Mouse (Mus musculus) embryo, embryonic 9.5 days (tissue): ENCODE results near the gene 2700049A03Rik.

Experiments used
- DNase-seq: peaks from one replicate; pipeline ENCODE4 v3.0.0-alpha.2; 2017; ENCODE audit errors: extremely low spot score

Gene 2700049A03Rik

GRCm38 (mm10) chr12:71264211-71264610, 127.6 kb downstream of the 2700049A03Rik start:
- DNase-seq: no peak

DNA sequence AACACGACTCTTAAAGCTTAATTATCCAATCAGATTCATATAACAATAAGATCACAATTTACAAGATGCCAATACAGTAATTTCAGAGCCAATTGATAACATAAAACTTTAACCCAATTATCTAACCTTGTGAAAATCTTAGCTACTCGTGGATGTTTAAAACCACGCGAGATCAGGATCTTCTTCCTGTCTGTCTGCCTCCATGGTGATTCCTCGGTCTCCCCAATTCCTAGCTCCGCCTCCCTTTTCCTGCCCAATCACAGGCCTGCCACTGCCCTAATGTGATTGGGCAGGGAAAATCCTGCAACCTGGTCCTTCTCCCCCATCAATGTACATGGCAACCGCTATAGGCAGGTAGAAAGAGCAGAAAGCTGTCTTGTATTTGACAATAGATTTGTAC, 132.7 kb downstream of the 2700049A03Rik start:
- DNase-seq: no peak

DNA sequence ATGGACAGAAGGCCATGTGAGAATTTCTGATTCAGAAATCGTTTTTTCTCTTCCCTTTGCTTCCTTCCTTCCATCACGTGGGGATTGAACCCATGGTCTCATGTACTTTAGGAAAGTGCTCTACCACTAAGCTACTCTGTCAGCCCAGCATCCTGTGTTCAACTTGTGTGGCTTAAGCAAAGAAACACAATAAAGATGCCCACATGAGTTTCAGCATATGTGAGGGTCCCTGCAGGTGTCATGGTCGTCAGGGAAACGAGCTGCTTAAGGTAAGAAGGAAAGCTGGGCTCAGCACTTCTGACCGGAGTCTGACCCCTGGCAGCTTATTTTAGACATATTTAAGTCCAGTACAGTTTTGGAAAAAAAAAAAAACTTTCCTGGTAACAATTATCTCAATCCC, 134.5 kb downstream of the 2700049A03Rik start:
- DNase-seq: no peak

GRCm38 (mm10) chr12:71274519-71275237, 138.0 kb downstream of the 2700049A03Rik start:
- no peak for DNase-seq

DNA sequence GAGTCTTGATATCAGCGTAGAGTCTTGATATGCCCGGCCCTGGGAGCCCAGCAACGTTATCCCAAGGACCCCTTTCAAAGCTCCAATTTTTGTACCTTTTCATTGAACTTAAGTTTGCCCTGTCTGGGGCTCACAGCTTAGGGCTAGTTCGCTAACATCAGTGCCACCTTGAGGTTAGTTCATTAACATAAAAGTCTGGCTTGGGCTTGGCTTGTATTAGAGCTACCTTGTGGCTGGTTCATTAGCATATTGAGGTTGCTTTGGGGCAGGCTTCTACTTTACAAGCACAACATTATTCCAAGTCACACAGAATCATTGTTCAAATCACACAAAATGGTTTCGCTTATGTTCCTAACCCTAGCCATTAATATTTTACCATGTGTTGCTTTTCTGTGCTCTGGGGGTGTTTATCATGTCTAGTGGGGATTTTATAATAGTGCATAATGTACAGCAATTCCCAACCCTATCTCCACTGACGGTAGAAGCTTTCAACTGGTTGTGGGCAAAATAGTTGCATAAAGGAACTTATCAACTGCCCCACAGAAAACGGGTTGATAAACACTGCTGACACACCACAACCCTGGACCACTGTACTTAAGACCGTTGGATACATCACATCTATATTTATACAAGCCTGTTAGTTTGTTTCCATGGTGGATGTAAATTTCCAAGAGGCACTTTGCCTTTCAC, 139.4 kb downstream of the 2700049A03Rik start:
- no peak for DNase-seq

- DNase-seq: no peak
These were observed 143.0 kb downstream of the 2700049A03Rik start for GRCm38 (mm10) chr12:71279521-71280262.

- DNase-seq: no peak
These were observed 144.6 kb downstream of the 2700049A03Rik start for GRCm38 (mm10) chr12:71281201-71281768.

DNA sequence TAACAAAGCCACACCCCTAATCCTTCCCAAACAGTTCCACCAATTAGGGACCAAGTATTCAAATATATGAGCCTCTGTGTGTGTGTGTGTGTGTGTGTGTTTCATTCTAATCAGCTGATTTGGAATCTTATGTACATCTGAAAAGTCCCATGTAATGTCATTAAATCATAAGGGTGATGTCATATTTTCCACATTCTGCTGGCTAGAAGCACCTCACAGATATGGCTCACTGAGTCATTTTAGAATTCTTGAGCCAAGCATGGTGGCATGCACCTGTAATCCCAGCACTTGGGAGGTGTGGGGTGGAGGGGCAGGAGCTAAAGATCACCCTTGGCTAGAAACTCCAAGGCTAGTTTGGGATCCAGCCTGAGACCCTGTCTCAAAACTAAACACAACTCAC, 148.8 kb downstream of the 2700049A03Rik start:
- no peak for DNase-seq

DNA sequence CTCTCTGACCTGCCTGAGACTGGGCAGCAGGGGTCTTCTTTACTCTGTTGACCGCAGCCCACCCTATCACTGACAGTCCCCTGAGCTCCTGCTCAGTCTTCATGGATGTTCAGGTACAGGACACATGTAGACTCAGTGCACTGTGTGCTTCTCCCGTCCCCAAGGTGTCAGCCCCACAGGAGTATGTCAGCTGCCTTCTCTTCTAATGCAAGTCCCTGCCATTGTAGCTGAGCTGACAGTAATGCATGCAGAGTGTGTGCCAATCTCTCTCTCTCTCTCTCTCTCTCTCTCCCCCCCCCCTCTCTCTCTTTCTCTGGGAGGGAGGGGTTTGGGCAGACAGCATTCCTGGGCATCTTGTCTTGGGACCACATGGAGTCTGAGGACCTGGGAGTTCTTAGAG, 153.8 kb downstream of the 2700049A03Rik start:
- no peak for DNase-seq
